Mouse (Mus musculus): ENCODE measurements at regions not wholly inside any gene's neighbourhood (a gene's known extent, or its start where the extent isn't known, plus 50 kb on each side); places are given as distances from the start of the nearest gene placed in this dataset.
A peak's percentile ranks its signal among the peaks of the same experiment; 100 is the strongest.

GRCm38 (mm10) chr3:134605356-134605771, 223.4 kb upstream of the Tacr3 start:
- peak; percentile 41 for DNase-seq (ENCODE audit: low read depth, low spot score)

DNA sequence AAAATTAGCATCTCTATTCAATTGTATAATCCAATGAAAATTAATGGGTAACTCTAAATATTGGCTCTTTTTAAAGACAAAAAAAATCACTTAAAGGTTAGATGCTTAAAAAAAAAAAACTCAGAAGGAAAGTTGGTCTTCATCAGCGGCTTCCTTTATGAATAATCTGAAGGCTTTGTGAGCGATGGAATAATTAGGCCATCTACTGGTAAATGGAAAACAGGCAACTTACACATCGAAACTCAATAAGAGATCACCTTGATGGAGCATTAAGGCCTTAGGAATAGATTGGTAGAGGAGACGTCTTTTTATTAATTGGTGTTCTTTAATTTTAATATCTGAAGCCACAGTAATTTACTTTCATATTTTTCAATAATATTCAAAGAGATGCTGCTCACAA, 218.6 kb upstream of the Tacr3 start:
- no peak for DNase-seq (ENCODE audit: low read depth, low spot score)

DNA sequence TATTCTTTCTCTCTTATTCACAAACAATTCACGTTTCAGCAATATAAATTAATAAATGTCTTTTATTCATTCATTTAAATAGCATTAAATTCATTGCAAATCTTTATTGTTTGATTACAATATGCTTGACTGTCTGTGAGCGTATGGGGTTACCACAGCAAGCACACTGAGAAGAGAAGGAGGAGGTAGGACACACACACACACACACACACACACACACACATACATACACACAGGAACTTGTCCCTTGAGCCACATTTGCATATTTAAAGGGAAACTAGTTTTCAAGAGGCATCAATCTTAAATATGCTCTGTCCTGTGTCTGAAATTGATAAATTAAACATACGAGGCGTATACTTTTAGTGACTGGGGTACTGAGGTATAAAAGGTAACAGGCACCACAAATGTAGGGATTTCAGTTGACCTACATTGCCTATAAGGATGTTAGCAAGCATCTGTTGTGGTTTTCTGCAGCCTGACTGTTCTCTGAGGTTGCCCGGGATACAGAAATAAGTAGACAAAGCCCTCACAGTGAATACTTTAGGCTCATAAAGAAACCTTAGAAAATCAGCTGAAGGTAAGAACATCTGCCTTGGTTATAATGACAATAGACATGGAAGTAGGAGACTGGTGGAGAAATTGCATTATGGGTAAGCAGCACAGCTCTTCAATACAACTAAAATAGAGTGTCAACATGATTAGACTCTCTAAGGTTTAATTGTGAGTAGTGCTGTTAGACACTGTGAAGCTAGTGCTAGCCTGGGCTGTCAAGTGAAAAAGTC, 217.1 kb upstream of the Tacr3 start:
- no peak for DNase-seq (ENCODE audit: low read depth, low spot score)

- DNase-seq (ENCODE audit: low read depth, low spot score) = no peak
These were observed 216.6 kb upstream of the Tacr3 start for GRCm38 (mm10) chr3:134612298-134612616.

DNA sequence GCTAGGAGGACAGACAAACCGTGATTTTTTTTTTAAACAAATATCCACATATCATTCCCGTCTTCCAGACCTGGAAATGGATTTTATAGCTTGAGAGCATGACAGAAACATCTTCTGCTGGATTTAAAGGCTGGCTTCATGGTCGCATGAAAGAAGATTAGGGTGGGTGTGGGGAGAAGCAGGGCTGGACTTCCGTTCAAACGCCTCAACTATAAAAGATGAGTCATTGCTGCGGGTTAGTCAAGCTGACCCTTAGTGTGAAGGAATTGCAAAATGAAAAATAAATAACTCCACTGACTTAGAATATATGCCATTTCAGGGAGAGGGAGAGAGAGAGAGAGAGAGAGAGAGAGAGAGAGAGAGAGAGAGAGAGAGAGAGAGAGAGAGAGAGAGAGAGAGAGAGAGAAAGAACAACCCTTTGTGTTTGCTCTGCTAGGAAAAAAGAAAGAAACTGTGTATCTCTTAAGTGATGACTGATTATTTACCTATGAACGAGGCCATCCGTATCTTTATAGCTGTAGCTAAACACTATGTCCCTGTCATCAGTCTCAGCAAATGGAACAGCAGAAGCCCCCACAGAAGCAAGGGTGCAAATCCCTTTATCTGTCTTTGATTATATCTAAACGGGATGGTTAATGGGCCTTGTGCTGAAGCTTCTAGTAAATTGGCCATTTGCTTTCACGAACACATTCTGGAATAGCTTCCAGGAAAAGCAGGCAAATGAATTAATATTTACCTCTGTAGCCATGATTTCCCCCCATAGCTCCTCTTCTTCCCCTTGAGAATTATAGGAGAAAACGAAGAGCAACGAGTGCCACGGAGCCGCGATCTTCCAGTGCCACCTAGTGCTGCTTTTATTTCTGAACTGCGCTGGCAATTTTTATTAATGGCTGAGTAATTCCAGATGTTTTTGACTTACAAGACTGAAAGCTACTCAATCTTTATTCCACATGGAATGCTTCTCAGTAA, 199.4 kb upstream of the Tacr3 start:
- peak; percentile 72 for DNase-seq (ENCODE audit: low read depth, low spot score)

GRCm38 (mm10) chr3:134630135-134630516, 198.7 kb upstream of the Tacr3 start:
- no peak for DNase-seq (ENCODE audit: low read depth, low spot score)

DNA sequence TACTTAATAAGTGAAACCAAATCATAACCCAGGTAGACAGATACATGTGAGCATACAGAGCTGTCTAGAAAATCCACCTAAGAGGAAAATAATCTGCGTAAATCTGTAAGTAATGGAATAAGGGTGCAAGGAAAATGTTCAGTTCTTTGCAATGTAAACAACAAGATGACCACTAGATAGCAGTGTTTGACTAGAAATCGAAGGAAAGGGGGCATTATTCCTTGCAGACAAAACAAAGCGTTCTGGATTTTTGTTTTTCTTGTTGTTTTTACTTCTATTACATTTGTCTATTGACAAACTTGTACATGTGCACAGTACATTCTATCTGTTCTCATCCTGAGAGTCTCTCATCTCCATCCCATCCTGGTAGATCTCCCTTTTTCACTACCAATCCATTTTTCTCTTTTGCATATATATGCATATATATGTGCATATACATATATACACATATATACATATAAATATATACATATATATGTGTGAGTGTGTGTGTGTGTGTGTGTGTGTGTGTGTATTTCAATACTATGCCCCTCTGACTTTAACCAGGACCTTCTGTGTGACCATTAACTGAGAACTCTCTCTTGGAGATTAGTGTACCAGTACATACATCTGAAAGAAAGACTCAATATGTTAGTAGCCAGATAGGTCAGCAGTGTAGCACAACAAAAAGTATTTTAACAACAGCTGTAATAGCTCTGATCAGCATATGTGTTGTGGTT, 179.9 kb upstream of the Tacr3 start:
- DNase-seq (ENCODE audit: low read depth, low spot score) = peak; percentile 26

DNA sequence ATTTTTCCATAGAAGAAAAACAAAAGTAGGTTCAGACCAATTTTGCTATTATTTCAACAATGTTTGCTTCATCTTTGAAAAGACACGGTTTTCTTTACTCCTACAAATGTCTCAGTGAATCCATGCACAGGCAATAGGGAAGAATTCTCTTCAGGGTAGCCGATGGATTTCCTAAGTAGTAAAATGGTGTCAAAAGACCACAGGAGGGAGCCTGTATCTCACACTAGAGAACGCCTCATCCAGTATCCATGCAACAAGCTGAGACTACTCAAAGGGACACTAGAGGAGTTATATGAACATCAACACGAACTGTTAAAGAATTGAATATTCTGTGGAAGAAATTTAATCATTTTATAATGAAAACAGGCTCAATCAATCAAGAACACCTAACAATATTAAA, 174.8 kb upstream of the Tacr3 start:
- peak; percentile 23 for DNase-seq (ENCODE audit: low read depth, low spot score)

DNA sequence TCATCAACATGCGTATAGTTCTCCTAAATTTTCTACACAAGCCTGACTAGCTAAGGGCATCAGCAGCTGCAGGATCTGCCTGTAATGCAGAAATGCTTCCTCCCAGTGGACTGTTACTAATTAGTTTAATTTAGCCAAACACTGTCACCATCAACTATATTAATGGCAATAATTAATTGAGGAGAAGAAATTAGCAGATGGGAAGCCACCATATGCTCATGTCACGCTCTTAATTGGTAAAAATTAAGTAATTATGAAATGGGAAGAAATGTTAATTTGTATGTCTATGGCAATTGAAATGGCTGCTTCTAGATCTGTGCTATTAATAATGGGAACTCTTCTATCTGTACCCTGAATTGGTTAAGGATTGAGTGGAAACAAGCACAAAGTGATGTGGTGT, 133.9 kb upstream of the Tacr3 start:
- no peak for DNase-seq (ENCODE audit: low read depth, low spot score)

DNA sequence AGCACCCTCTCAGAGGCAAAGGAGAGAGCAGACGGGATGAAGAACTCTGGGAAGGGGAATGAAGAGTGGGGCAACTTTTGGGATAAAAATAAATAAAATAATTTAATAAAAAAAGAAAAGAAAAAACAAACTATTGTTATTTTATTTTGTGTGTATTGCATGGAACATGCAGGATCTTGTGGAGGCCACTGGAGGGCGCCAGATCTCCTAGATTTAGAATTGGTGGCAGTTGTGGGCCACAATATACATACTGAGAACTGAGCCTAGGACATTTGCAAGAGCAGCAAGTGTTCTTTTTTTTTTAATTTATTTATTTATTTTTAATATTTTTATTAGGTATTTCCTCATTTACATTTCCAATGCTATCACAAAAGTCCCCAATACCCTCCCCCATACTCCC, 110.2 kb upstream of the Tacr3 start:
- DNase-seq (ENCODE audit: low read depth, low spot score) = no peak

DNA sequence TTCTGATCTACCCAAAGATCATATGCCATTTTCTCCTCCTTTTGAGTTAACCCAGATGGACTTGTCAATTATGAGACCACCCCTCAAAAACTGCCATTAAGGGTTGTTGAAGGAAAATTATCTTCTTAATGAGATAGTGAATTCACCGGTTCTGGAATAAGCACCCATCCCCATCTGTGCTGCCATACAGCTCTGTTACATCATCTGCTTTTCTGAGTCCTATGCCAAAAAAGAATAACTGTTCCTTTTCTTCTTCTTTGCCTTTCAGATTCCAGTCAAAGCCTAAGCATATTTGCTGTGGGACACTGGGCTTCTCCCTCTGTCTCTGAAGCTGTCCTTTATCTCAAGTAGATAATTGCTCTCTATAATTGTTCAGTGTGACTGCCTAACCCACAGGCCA, 93.1 kb upstream of the Tacr3 start:
- no peak for DNase-seq (ENCODE audit: low read depth, low spot score)

GRCm38 (mm10) chr3:134761108-134761507, 67.7 kb upstream of the Tacr3 start:
- no peak for DNase-seq (ENCODE audit: low read depth, low spot score)

GRCm38 (mm10) chr3:134763264-134763936, 65.4 kb upstream of the Tacr3 start:
- DNase-seq (ENCODE audit: low read depth, low spot score) = no peak

All from mesoderm, embryonic 11.5 days (tissue).